13 mouse cellular contexts compared by ENCODE assay signal in genomic region chr13:64420847-64421246, GRCm38 (mm10).
"Had no signal": no experiment of that assay in that cellular context is flagged by ENCODE, and none has a peak within 500 bp of the region (broad histone marks: within the 10 kb centered on the region; RNA-seq: fewer than 3 reads in every experiment).

No protein-coding gene starts in this region.

- DNase-seq: gastrocnemius, adult 2 months; gastrocnemius, postnatal 10 days; gastrocnemius, postnatal 25 days; heart, adult 2 months; heart, postnatal 14 days; heart, postnatal 36 days; kidney, adult 11 months; kidney, adult 2 months; kidney, adult 9 months; kidney, postnatal 14 days; kidney, postnatal 4 days; liver; liver, embryonic 13.5 days had no signal
